Mouse (Mus musculus): Measurements from ENCODE around the gene Ppp1r35.

GRCm38 (mm10) chr5:137828694-137829093, 50.0 kb downstream of the Ppp1r35 start:
- TF ChIP-seq CTCF (conservative IDR thresholded peaks at IDR 0.05; ENCODE audit: low read length): no peak
- TF ChIP-seq POU5F1 (IDR thresholded peaks at IDR 0.05; ENCODE audit: borderline replicate concordance, low read length): no peak
